Mouse (Mus musculus) C2C12 (cell line): ENCODE data around the gene Emc10. TPM values are rescaled to one million over a fixed set of nuclear protein-coding genes. Genes with fewer than 3 reads are reported as not detected.

Experiments
- H3K27me3 ChIP-seq: one replicate; pipeline ENCODE4 v1.6.1; 2011; ENCODE audit not compliant: control insufficient read depth, insufficient read depth, insufficient read length
- H3K36me3 ChIP-seq: one replicate; pipeline ENCODE4 v1.6.1; 2011; ENCODE audit not compliant: control insufficient read depth, insufficient read depth
- H3K4me3 ChIP-seq: one replicate; pipeline ENCODE4 v1.5.1; 2011; ENCODE audit warnings: mild to moderate bottlenecking, control low read depth; ENCODE audit not compliant: poor library complexity, insufficient read depth, severe bottlenecking
- H3K79me2 ChIP-seq: one replicate; pipeline ENCODE4 v1.6.1; 2011; ENCODE audit not compliant: control insufficient read depth, insufficient read depth
- H3K79me3 ChIP-seq: one replicate; pipeline ENCODE4 v1.6.1; 2011; ENCODE audit warnings: low read depth, control low read depth
- H3ac ChIP-seq: one replicate; pipeline ENCODE3; 2011; ENCODE audit warnings: low read depth; ENCODE audit not compliant: control insufficient read depth, insufficient read length
- CEBPB ChIP-seq: IDR thresholded peaks from one replicate; pipeline ENCODE4 v1.6.1; 2011; ENCODE audit warnings: low read depth, mild to moderate bottlenecking, control low read depth, moderate library complexity
- CTCF ChIP-seq: IDR thresholded peaks from one replicate; pipeline ENCODE4 v1.5.1; 2011; ENCODE audit not compliant: control insufficient read depth, insufficient read depth, insufficient read length
- FOSL1 ChIP-seq: IDR thresholded peaks from one replicate; pipeline ENCODE4 v1.8.0; 2011; ENCODE audit warnings: mild to moderate bottlenecking, low read length; ENCODE audit not compliant: poor library complexity, insufficient read depth, severe bottlenecking
- MAX ChIP-seq: IDR thresholded peaks from one replicate; pipeline ENCODE4 v1.6.1; 2011; ENCODE audit warnings: mild to moderate bottlenecking, control low read depth
- MYOD1 ChIP-seq: IDR thresholded peaks from one replicate; pipeline ENCODE4 v1.6.1; 2011; ENCODE audit warnings: low read depth; ENCODE audit not compliant: control insufficient read depth, insufficient read length
- MYOG ChIP-seq: IDR thresholded peaks from one replicate; pipeline ENCODE4 v1.6.1; 2011; ENCODE audit not compliant: control insufficient read depth, insufficient read length; ENCODE audit errors: extremely low read depth
- USF1 ChIP-seq: IDR thresholded peaks from one replicate; pipeline ENCODE4 v1.6.1; 2011; ENCODE audit warnings: low read depth, mild to moderate bottlenecking, control low read depth, moderate library complexity
- polyA plus RNA-seq: library from polyadenylated mRNA; unstranded; fragments of >200 nt; fragmentation: generic; extraction: Trizol; gene quantifications from one replicate; pipeline ENCODE4 v1.2.1, GENCODE M21; 2012; ENCODE audit warnings: missing spikeins

Gene Emc10
- polyA plus RNA-seq, 1 experiment: 93.5 TPM

DNA sequence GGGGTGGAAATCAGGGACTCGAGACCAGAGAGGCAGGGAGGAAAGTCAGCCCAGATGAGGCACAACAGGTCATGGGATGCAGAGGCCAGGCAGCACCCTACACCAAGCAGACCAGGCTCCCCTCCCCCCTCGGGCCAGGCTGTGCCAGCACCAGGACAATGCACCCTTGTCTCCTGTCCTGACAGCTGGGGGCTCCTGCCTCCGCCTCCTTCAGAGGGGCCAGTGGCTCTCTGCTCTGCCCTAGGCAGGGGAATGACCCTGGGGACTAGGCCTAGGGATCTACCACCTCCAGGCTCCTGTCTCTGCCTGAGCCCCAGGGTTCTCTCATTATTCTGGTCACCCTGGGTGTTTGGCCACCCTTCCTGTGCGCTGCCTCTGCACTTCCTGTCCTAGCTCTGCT lies 21.9 kb downstream of the Emc10 start:
- Histone ChIP-seq H3K27me3 (peaks cover 15% of the 10 kb centered on the region), H3K4me3 (no peak overlapping the region), H3K36me3 (no peaks in the 10 kb centered on the region)

DNA sequence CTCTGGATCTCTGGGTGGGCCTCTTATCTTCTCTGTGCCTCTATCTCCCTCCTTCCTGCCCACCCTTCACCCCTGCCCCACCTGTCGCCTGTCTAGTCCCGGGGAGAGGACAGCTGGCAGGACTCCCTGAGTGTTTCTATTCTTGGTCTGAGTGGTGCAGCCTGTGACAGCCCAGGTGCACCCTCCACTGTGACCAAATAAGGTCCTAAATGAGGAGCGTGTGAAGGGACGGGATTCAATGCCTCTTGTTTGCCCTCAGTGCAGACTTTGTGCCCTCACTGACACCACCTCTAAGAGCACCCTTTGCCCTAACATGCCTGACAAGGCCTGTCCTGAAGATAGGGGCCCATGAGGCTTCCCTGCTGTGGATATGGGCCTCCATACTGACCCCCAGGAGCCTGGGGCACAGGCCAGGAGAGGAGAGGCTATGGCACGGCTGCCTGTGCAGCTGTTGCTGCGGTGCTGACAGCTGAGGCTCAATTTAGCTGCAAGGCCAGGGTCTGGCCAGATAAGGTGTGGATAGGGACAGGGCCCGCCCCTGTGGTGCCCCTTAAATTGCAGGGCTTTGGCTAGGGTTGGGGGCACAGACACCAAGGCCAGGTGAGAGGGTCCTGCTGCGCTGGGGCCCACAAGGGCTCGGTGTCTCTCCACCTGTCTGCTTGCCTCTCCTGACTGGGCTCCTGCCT lies 23.2 kb downstream of the Emc10 start:
- Histone ChIP-seq H3ac (no peak overlapping the region), H3K4me3 (no peak overlapping the region), H3K36me3 (no peaks in the 10 kb centered on the region), H3K79me2 (no peaks in the 10 kb centered on the region), H3K27me3 (peaks cover 15% of the 10 kb centered on the region), H3K79me3 (no peaks in the 10 kb centered on the region)
- no peak for TF ChIP-seq MYOG
- TF ChIP-seq MYOD1: peak; percentile 21
- TF ChIP-seq MAX: no peak
- TF ChIP-seq USF1: no peak

More for the DNA sequence above, 21.9 kb downstream of the Emc10 start:
- no peak for TF ChIP-seq CTCF
- no peak for TF ChIP-seq MAX
- no peak for TF ChIP-seq USF1
- TF ChIP-seq CEBPB: no peak
- no peak for TF ChIP-seq FOSL1
- no peak for TF ChIP-seq MYOG
- TF ChIP-seq MYOD1: no peak
- Histone ChIP-seq H3ac (no peak overlapping the region), H3K79me3 (no peaks in the 10 kb centered on the region), H3K79me2 (no peaks in the 10 kb centered on the region)

GRCm38 (mm10) chr7:44472558-44472885 lies 23.8 kb downstream of the Emc10 start:
- TF ChIP-seq USF1 (no peak), CTCF (no peak)
- Histone ChIP-seq H3K4me3 (no peak overlapping the region), H3K27me3 (peaks cover 15% of the 10 kb centered on the region), H3K79me3 (no peaks in the 10 kb centered on the region), H3K36me3 (no peaks in the 10 kb centered on the region), H3ac (no peak overlapping the region), H3K79me2 (no peaks in the 10 kb centered on the region)

DNA sequence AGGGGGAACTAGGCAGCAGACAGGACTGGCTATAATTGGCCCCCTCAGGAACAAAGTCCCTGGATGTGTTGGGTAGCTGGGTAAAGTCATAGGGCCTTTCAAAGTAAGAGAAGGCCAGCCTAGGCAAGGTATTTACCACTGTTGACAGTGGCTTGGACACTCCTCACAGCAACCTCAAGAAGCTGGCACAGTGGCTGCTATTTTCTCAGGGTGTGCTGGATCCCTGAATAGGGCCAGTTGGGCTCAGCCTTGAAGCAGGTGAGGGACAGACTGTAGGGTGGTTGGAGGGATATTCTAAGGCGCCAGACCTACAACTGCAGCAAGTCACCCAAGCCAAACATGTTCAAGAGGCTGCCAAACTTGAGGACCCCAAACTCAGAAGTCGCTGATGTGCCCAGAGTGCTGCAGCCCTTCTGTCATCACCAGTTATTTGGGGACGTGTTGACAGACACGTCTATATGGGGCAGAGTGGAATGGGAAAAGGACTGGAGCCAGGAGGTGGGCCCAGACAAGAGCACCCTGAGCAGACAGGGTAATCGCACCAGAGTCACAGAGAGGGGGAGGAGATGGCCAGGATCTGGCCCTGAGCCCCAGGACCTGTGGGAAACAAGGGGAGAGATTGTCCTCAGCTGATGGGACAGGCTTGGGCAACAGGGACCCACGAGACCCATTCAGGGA lies 24.3 kb downstream of the Emc10 start:
- H3K4me3 ChIP-seq: no peak overlapping the region
- no peaks in the 10 kb centered on the region for H3K36me3 ChIP-seq
- TF ChIP-seq CEBPB (no peak), USF1 (no peak), MYOD1 (no peak), FOSL1 (no peak), MAX (no peak), MYOG (no peak), CTCF (no peak)
- no peak overlapping the region for H3ac ChIP-seq
- H3K79me3 ChIP-seq: no peaks in the 10 kb centered on the region
- no peaks in the 10 kb centered on the region for H3K79me2 ChIP-seq
- peaks cover 15% of the 10 kb centered on the region for H3K27me3 ChIP-seq

DNA sequence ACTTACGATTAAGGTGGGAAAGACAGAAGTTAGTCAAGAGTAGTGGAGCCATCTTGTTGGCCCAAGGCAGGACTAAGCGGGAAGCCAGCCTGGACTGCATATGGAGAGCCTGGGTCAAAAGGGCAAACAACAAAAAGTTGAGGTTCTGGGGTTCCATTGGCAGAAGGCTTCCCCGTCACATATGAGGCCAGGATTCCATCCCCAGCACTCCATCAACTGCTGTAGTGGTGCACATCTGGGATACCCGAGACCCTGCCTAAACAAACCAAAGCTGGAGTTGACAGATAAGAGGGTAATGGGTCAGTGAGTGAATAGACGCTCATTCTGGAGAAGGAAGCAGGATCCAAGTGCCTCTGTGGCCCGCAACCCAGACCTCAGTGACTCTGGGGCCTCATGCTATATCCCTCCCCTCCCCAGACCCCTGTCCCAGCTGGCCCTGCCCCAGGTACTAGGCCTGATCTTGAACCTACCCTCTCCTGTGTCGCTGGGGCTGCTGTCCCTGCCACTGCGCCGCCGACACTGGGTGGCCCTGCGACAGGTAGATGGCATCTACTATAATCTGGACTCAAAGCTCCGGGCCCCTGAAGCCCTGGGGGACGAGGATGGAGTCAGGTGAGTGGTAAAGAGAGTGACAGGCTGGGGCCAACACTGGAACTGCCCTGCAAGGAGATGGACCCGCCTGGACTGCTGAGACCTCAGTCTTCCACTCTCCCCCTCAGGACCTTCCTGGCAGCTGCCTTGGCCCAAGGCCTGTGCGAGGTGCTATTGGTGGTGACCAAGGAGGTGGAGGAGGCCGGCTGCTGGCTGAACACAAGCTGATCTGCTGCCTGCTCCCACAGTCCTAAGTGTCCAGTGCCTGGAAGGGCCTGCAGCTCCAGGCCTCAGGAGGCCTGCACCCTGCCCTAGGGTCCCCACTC lies 25.4 kb downstream of the Emc10 start:
- H3K79me2 ChIP-seq: no peaks in the 10 kb centered on the region
- H3K36me3 ChIP-seq: no peaks in the 10 kb centered on the region
- H3ac ChIP-seq: no peak overlapping the region
- no peak for TF ChIP-seq CEBPB
- no peak for TF ChIP-seq USF1
- TF ChIP-seq MAX: no peak
- no peak for TF ChIP-seq FOSL1
- H3K27me3 ChIP-seq: peaks cover 15% of the 10 kb centered on the region
- no peaks in the 10 kb centered on the region for H3K79me3 ChIP-seq
- H3K4me3 ChIP-seq: no peak overlapping the region
